Mouse (Mus musculus): ENCODE data around the gene Gm37240. TPM values are rescaled to one million over a fixed set of nuclear protein-coding genes. Genes with fewer than 3 reads are reported as not detected.

Gm37240 gene
- polyA plus RNA-seq, 1 experiment = not detected

DNA sequence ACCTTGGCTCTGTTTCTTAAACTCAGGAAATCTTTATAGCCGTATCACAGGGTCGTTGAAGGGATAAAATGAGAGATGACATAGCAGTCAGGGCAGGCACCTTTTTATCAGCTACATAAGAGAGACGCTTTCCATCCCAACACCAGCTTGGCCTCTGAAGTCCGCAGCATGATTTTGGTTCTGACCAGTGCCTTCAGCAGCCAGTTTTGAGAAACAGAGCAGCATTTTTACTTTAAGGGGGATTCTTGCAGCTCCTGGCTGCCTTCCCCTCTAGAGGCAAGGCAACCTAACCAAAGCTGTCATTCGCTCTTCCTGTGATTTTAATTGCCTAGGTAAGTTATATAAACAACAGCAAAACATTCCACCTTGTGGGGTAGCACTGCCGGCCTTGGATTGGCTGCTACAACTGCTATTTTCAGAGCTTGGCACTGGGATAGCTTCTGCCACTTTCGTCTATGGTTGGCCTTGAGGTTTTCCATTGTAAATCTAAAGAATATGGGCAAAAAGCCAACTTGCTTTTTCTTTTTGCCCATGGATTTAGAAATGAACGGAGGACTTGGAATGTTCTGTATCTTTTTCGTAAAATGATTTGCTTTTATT, 674.5 kb downstream of the Gm37240 start:
- Histone ChIP-seq H3K27ac (replicated peaks; ENCODE audit: low read depth, low read length) (no peak overlapping the region), H3K4me3 (ENCODE audit: insufficient read depth, low read depth, low read length) (no peak overlapping the region), H3K4me1 (ENCODE audit: control insufficient read depth, insufficient read depth, insufficient read length, low read length) (no peaks in the 10 kb centered on the region)

DNA sequence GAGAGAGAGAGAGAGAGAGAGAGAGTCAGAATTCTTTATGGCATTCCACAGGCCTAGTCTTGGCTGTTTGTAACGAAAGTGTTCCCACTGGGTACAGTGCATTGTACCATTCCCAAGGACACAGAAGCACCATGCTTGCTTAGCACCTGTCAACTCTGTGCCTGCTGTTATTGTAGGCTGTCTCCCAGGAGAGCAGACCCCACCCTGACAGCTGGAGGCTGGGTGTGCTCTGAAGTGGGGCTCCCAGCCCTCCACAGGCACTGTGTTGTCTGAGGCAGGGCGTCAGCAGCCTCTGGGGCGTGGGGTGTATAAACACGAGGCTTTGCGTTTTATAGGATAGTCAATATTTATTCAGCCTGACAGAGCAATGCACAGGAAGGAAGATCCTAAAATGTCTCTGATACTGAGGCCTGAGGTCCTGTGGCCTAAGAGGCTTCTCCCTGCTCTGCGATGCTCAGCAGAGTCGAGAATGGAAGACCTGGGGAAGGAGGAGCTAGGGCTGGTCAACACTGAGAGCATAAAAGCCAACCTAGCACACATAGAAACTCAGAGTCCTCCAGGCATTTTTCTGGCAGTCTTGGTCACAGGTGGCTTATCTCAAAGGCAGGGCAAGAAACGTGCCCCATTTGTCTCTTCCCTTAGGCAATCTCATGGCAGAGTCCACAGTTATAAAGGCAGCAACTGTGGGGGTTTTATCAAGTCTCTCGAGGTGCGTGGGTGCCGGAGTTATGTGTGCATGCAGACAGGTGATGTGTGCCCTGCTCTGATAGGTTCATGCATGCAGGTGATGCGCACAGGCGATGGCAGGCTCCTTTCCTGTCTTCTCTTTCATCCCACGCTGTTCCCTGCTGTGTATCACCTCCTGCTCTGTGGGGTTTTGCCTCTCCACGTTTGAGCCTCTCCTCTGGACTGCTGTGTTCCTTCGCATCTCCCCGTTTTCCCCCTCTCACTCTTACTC, 677.2 kb downstream of the Gm37240 start:
- Histone ChIP-seq H3K27ac (replicated peaks; ENCODE audit: low read depth, low read length) (no peak overlapping the region), H3K4me3 (ENCODE audit: insufficient read depth, low read depth, low read length) (no peak overlapping the region), H3K4me1 (ENCODE audit: control insufficient read depth, insufficient read depth, insufficient read length, low read length) (no peaks in the 10 kb centered on the region)

DNA sequence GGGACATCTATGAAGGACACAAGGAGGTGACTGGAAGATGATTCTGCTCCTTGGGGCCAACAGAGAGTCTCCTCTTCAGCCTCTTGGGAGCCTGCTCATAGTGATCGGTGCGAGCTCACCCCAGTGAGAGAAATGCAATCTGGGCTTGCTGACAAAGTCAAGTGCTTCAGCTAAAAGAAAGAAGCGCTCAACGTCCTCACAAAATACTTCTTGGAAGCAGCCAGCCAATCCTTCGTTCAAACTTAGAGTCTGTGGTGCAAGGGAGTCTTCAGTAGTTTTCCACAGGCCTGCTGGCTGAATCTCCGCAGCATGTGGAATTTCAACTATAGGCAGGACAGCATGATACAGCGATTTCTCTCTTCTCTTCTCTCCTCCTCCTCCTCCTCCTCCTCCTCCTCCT, 680.8 kb downstream of the Gm37240 start:
- H3K4me3 ChIP-seq (ENCODE audit: insufficient read depth, low read depth, low read length) = no peak overlapping the region
- H3K27ac ChIP-seq (replicated peaks; ENCODE audit: low read depth, low read length) = no peak overlapping the region

DNA sequence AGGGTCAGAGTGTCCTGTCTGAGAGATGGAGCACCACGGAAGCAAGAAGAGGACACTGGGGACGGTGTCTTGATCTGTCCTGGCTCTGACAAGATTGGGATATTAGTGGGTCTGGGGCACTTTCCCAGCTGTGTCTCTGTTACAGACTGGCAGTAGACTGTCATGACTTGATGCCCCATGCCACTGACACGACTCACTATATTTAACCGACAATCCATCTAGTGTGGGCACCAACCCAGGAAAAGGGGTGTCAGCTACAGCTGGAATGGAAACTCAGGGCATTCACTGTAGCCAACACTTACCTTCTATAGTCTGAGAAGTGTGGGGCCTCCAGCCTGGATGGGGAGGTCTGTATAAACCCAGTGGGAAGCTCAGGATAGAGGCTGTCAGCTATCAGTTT, 681.4 kb downstream of the Gm37240 start:
- Histone ChIP-seq H3K4me3 (ENCODE audit: insufficient read depth, low read depth, low read length) (no peak overlapping the region), H3K4me1 (ENCODE audit: control insufficient read depth, insufficient read depth, insufficient read length, low read length) (no peaks in the 10 kb centered on the region), H3K27ac (replicated peaks; ENCODE audit: low read depth, low read length) (no peak overlapping the region)

More for the DNA sequence above, 680.8 kb downstream of the Gm37240 start:
- no peaks in the 10 kb centered on the region for H3K4me1 ChIP-seq (ENCODE audit: control insufficient read depth, insufficient read depth, insufficient read length, low read length)

DNA sequence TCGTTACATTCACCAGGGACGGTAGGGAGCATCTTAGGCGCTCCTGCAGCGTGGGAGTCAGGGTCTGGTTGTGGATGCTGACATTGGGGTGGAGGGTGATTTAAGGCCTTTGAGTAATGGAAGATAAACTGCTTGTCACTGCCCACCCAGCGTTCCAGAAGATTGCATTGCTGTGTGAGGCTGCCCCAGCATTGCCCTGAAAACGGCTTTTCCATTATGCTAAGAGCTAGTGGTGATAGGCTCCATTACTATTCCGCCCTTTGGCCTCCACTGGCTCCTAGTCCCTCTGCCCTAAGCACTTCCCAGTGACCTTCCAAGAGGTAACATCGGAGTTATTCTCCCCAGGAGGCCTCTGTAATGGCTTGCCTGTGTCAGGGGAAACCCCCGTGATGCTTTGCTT, 683.7 kb downstream of the Gm37240 start:
- Histone ChIP-seq H3K27ac (replicated peaks; ENCODE audit: low read depth, low read length) (no peak overlapping the region), H3K4me1 (ENCODE audit: control insufficient read depth, insufficient read depth, insufficient read length, low read length) (no peaks in the 10 kb centered on the region), H3K4me3 (ENCODE audit: insufficient read depth, low read depth, low read length) (no peak overlapping the region)

DNA sequence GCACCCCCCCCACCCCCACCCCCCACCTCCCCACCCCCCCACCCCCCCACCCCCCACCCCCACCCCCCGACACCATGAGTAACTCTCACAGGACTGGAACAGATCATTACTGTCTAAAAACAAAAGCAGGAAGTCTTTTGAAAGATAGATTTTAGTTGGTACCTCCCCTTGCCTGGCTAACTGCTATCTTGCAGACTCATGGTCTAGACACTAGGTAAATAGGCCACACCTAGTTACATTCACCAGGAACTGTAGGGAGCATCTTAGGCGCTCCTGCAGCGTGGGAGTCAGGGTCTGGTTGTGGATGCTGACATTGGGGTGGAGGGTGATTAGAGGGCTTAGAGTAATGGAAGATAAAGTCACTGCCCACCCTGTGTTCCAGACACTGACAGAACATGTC, 684.6 kb downstream of the Gm37240 start:
- Histone ChIP-seq H3K27ac (replicated peaks; ENCODE audit: low read depth, low read length) (no peak overlapping the region), H3K4me1 (ENCODE audit: control insufficient read depth, insufficient read depth, insufficient read length, low read length) (no peaks in the 10 kb centered on the region), H3K4me3 (ENCODE audit: insufficient read depth, low read depth, low read length) (no peak overlapping the region)

DNA sequence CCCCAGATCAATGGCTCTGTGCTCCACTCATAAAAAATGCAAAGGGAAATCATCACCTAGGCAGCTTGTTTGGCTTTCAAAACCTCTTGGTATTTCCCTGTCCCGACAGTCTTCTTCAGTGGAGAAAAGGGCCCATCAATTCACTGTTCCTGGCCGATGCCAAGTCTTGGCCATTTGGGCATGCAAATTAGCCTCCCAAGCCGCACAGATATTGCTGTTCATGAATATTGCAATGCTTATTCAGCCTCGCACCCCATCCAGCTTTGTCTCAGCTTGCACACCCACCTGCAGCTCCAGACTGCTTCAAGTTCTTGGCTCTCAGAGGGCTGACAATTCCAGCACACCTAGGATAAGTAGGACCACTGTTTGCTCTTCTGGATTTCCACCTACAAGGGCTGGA, 685.5 kb downstream of the Gm37240 start:
- no peaks in the 10 kb centered on the region for H3K4me1 ChIP-seq (ENCODE audit: control insufficient read depth, insufficient read depth, insufficient read length, low read length)
- no peak overlapping the region for H3K4me3 ChIP-seq (ENCODE audit: insufficient read depth, low read depth, low read length)
- no peak overlapping the region for H3K27ac ChIP-seq (replicated peaks; ENCODE audit: low read depth, low read length)

DNA sequence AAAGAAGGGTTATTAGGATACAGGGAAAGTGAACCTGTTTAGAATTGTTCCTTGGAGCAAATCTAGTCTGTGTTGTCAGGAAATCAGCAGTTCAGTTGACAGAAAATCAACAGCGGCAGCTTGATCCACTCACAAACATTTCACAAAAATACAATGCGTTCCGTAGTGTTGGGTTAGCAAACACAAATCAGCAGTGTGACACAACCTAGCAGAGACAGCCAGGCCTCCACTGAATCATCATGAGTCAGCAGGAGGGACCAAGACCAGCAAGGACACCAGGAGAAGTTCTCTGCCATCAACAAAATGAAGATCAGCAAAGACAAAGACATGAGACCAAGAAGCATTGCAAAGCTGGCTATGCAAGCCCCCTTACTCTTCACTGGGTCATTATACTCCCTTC, 688.8 kb downstream of the Gm37240 start:
- Histone ChIP-seq H3K4me1 (ENCODE audit: control insufficient read depth, insufficient read depth, insufficient read length, low read length) (no peaks in the 10 kb centered on the region), H3K27ac (replicated peaks; ENCODE audit: low read depth, low read length) (no peak overlapping the region), H3K4me3 (ENCODE audit: insufficient read depth, low read depth, low read length) (no peak overlapping the region)

DNA sequence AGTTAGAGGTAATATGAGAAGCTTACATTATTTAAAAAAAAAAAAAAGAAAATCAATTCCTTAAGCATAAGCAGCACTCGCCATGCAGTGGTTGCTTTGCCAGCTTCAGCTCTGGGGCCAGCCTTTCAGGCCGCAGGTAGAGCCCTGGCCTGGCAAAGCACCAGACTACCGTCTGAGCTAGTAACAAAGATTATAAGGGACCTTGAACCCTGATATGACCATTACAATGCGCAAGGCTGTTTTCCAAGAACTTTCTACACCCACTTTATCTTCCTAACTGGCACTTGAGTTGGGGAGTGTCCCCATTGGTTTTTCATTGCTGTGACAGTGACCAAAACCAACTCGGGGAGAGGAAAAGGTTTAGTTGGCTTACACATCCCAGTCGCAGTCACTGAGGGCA, 690.2 kb downstream of the Gm37240 start:
- H3K27ac ChIP-seq (replicated peaks; ENCODE audit: low read depth, low read length) = no peak overlapping the region
- no peaks in the 10 kb centered on the region for H3K4me1 ChIP-seq (ENCODE audit: control insufficient read depth, insufficient read depth, insufficient read length, low read length)
- H3K4me3 ChIP-seq (ENCODE audit: insufficient read depth, low read depth, low read length) = no peak overlapping the region

DNA sequence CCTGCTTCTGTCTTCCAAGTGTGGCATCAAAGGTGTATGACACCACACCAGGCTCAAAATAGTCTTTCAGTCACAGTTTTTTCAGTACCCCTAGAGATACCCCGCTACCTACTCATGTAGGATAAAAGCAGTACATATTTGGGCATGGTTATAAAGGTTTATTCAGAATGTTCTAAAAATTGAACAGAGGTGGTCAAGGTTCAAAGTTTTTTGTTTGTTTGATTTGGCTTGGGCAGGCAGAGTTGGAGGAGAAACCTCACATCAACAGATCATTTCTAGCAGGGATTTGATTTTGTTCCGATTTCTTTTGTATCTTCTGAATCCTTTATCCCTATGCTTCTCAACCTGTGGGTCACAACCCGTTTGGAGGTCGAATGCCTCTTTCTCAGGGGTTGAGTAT, 690.7 kb downstream of the Gm37240 start:
- H3K4me1 ChIP-seq (ENCODE audit: control insufficient read depth, insufficient read depth, insufficient read length, low read length) = no peaks in the 10 kb centered on the region
- H3K4me3 ChIP-seq (ENCODE audit: insufficient read depth, low read depth, low read length) = no peak overlapping the region
- no peak overlapping the region for H3K27ac ChIP-seq (replicated peaks; ENCODE audit: low read depth, low read length)

DNA sequence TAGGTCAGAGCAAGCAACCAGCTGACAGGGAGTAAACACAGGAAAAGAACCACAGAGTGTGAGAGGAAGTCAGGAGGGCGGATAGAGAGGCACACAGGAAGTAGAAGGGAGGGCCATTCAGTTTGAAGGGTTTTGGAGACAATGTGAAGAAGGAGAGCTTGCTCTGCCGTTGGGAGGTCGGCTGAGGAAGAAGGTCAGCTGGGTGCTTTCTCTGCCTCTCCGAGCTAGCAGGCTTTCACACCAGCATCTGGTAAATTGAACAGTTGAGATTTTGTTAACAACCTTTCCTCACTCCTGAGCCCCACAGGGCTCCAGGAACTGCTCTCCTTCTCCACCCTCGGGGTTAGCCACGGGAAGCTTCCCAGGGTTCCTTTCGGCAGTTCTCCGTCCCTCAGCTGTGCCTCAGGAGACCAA, 692.2 kb downstream of the Gm37240 start:
- Histone ChIP-seq H3K4me1 (ENCODE audit: control insufficient read depth, insufficient read depth, insufficient read length, low read length) (no peaks in the 10 kb centered on the region), H3K4me3 (ENCODE audit: insufficient read depth, low read depth, low read length) (peak overlapping the region; percentile 63), H3K27ac (replicated peaks; ENCODE audit: low read depth, low read length) (peak overlapping the region; percentile 55)

DNA sequence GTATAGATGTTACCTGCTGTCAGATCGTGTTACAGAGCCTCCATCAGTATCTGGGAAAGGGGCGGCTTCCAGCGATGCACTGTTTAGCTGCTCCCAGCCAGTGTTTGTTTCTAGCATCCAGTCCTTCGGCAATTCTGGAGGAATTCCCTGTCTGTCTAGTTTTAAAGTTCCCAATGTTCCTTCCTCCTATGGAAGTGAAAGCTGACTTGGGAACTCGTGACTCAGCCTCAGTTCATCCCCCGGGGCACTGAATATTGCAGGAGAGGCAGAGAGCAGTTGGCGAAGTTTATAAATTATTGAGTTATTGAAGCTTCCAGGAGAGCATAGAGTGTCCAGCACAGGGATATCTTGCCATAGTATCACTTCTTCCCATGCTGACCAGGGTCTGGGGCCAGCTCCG, 697.5 kb downstream of the Gm37240 start:
- H3K4me3 ChIP-seq (ENCODE audit: insufficient read depth, low read depth, low read length) = no peak overlapping the region
- H3K4me1 ChIP-seq (ENCODE audit: control insufficient read depth, insufficient read depth, insufficient read length, low read length) = no peaks in the 10 kb centered on the region
- no peak overlapping the region for H3K27ac ChIP-seq (replicated peaks; ENCODE audit: low read depth, low read length)

DNA sequence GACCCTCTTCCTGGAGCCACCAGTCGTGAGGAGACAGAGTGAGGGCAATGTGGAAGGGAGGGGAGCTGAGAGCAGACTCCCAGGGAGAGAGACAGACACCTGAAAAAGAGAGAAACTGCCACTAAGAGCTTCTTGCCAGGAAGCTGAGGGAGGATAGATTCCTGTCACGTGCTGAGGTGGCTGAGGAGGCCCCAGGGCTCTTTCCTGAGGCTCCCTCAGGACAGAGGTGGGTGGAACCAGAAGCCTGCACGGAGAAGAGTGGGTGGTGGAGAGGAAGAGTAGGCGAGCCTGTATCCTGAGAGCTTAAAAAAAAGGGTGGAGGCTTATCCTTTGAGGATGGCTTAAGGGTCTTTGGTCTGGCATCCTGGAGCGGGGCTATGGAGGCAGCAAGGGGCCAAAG, 699.0 kb downstream of the Gm37240 start:
- Histone ChIP-seq H3K4me1 (ENCODE audit: control insufficient read depth, insufficient read depth, insufficient read length, low read length) (no peaks in the 10 kb centered on the region), H3K27ac (replicated peaks; ENCODE audit: low read depth, low read length) (no peak overlapping the region), H3K4me3 (ENCODE audit: insufficient read depth, low read depth, low read length) (no peak overlapping the region)

DNA sequence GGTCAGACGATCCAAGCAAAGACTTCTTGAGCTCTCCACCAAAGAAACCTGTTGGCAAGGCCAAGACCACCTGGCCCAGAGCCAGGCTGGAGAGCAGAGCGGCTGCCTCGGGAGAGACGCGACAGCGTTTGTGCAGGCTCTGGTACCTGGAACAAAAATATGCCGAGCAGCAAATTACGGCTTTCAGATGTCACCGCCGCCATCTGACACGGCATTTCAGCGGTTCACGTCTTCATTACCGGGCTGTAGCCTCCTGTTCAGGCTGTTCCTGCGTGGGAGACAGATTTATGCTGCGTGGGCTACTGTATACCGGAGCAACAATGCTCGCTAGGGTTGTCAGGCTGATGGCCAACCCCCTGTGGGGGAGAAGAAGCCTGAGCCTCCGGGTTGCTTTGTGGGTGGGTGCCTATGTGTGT, 700.6 kb downstream of the Gm37240 start:
- no peak overlapping the region for H3K4me3 ChIP-seq (ENCODE audit: insufficient read depth, low read depth, low read length)

DNA sequence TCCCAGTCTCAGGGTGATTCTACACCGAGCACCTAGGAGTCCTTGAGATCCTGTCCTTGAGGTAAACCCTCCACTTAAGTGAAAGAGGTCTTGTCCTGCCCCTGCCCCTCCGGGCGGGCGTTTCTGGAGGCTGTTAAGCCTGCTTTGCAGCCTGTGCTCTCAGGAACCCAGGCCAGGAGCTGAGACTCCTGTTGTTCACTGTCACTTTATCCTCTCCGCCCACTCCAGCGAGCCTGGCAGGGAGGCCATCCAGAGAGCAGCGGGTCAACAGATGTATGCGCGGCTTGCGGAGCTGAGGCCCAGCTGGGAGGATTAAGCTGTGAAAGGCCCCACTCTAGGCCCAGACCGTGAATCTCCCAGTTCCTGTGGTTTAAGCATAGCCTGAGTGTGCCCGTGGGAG, 701.5 kb downstream of the Gm37240 start:
- no peak overlapping the region for H3K4me3 ChIP-seq (ENCODE audit: insufficient read depth, low read depth, low read length)
- H3K4me1 ChIP-seq (ENCODE audit: control insufficient read depth, insufficient read depth, insufficient read length, low read length) = no peaks in the 10 kb centered on the region
- no peak overlapping the region for H3K27ac ChIP-seq (replicated peaks; ENCODE audit: low read depth, low read length)

More for the DNA sequence above, 700.6 kb downstream of the Gm37240 start:
- H3K4me1 ChIP-seq (ENCODE audit: control insufficient read depth, insufficient read depth, insufficient read length, low read length) = no peaks in the 10 kb centered on the region
- no peak overlapping the region for H3K27ac ChIP-seq (replicated peaks; ENCODE audit: low read depth, low read length)

DNA sequence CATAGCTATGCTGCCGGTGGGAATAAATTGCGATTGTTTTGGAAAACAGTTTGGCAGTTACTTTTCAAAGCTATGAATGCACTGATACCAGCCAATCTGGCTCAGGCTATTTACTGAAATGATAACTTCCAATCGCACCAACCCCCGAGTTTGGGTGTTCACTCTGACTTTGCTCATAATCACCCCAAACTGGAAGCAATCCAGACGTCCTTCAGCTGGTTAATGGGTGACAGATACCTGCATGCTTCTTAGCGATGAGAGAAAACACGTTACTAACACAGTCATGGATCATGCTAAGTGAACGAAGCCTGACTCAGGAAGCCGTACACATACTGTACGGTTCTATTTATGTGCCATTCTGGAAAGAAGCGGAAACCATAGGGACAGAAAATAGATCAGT, 702.4 kb downstream of the Gm37240 start:
- H3K27ac ChIP-seq (replicated peaks; ENCODE audit: low read depth, low read length) = no peak overlapping the region
- H3K4me3 ChIP-seq (ENCODE audit: insufficient read depth, low read depth, low read length) = no peak overlapping the region
- no peaks in the 10 kb centered on the region for H3K4me1 ChIP-seq (ENCODE audit: control insufficient read depth, insufficient read depth, insufficient read length, low read length)
